Mouse (Mus musculus) macrophage (primary cell): Measurements from ENCODE around the gene Grpr. TPM values are rescaled to one million over a fixed set of nuclear protein-coding genes. Genes with fewer than 3 reads are reported as not detected.

Experiments used
- H3K27ac ChIP-seq: fragments of 350-480 bp; formaldehyde crosslinking; 2 replicates; pipeline ENCODE4 v1.9.0; 2021
- H3K36me3 ChIP-seq: fragments of 350-480 bp; formaldehyde crosslinking; 2 replicates; pipeline ENCODE4 v1.9.0; 2021; ENCODE audit errors: inconsistent target
- H3K4me3 ChIP-seq: fragments of 350-480 bp; formaldehyde crosslinking; 2 replicates; pipeline ENCODE4 v1.9.0; 2021; ENCODE audit errors: inconsistent target
- H3K79me2 ChIP-seq: fragments of 350-480 bp; formaldehyde crosslinking; 2 replicates; pipeline ENCODE4 v1.9.0; 2021; ENCODE audit errors: inconsistent target
- WGBS: methylation state at CpG from one replicate; pipeline ENCODE4 v1.1.7; 2026; ENCODE audit warnings: inconsistent platforms; ENCODE audit not compliant: missing documents; 5-methylcytosine and 5-hydroxymethylcytosine counted together
- polyA plus RNA-seq: library from polyadenylated mRNA; stranded (reverse); fragments of 250-400 nt; gene quantifications from 3 replicates; pipeline ENCODE4 v1.2.4, GENCODE M21; 2018; ENCODE audit warnings: inconsistent platforms
- total RNA-seq, 78 experiments: library from RNA; depleted of rRNA; stranded (reverse); fragments of 250-400 nt; gene quantifications; 1 replicate in 9 of 78; 2 replicates in 24 of 78; 3 replicates in 43 of 78; 4 replicates in 2 of 78; pipeline ENCODE4 v1.2.4; 2018; ENCODE audit warnings: inconsistent platforms in 56 of 78

Grpr gene
- total RNA-seq (2018; cell fraction: chromatin; rRNA removed) = not detected
- under 1 TPM in 3 of 26 experiments, not detected in 23; 0.06 to 0.07 (median 0.07) TPM for total RNA-seq (2018; cell fraction: cytosol; rRNA removed)
- not detected for total RNA-seq (2018; cell fraction: nucleus; rRNA removed)
- polyA plus RNA-seq = not detected in 3 replicates

DNA sequence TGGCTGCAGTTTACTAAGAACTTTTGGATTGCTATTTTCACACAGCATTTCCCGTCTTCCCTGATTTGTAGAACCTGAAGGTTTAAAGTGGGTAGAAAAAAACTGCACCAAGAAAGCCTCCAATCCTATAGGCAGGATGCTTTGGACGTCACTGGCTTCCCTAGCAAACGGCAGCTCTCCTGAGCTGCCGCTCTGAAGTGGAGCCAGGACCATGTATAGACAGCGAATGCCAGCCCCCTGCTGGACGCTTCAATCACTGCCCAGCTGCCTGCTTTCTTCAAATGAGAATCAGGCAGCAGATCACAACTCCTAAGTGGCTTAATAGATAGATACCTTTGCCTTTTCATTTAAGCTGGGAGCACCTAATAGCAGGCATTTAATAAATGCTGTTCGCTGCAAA is at the start of gene Grpr:
Gene Grpr, minus strand, starts transcription at position 12 of the 400 bp plus-strand sequence.
- Histone ChIP-seq H3K36me3 (no peaks in the 10 kb centered on the region), H3K79me2 (no peaks in the 10 kb centered on the region), H3K4me3 (no peak within 1 kb of the TSS), H3K27ac (no peak within 1 kb of the TSS)
- 32% methylated on average over 7 of the region's 7 CpGs for WGBS

DNA sequence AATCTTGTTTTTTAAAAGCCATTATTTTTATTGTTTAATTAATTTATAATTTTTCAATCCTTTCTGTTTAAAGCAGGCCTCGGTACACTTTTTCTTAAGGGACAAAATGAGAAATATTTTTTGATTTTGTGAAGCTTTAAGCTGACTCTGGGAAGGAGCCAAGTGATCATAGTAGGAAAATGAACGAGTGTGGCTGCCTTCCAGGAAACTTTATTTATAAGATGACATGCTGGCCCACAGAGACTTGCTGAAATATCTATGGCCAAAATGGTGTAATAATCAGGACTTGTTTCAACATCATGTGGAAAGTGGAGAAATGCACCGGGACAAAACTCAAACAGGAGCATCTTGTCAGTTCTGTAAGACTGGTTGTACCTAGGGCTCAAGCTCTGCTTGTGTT is 11.0 kb upstream of the Grpr start:
- Histone ChIP-seq H3K36me3 (no peaks in the 10 kb centered on the region), H3K4me3 (no peak overlapping the region), H3K27ac (no peak overlapping the region), H3K79me2 (no peaks in the 10 kb centered on the region)
- 58% methylated on average over 3 of the region's 3 CpGs for WGBS

DNA sequence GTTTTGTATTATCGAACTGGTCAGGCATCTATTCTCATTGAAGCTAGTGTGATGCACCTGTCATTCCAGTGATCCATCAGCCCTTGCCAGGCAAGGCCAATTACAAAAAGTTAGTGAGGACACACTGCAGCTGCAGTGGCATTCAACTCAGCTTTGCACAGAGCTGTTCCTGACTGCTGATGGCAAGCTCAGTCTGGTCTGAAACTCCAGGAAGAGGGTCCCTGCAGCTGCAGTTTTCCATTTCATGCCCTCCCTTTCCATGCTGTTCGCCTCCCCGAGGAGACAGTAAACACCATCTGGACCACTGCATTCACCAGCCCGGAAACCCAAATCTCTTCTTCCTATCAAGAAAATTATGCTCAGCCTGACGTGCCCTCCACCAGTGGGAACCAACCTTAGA is 2.4 kb downstream of the Grpr start:
- no peak overlapping the region for H3K27ac ChIP-seq
- H3K4me3 ChIP-seq = no peak overlapping the region
- 89% methylated on average over 5 of the region's 5 CpGs for WGBS
- H3K79me2 ChIP-seq = no peaks in the 10 kb centered on the region
- no peaks in the 10 kb centered on the region for H3K36me3 ChIP-seq

DNA sequence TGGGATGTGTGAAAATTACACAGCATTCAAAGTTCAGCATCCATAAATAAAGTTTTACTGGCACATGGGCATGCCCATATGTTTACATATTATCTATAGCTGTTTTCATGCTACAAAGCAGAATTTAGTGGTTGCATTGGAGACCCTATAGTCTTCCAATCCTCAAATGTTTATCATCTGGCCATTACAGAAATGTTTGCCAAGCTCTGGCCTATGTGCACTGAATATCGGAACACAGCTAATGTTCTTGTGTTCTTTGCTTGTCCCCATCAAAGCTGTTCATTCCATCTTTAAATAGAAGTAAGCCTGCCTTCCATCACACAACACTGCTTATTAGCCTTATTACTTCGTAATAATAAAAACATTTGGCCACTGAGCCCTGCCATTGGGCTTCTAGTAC is 16.6 kb downstream of the Grpr start:
- Histone ChIP-seq H3K79me2 (no peaks in the 10 kb centered on the region), H3K27ac (no peak overlapping the region), H3K36me3 (no peaks in the 10 kb centered on the region), H3K4me3 (no peak overlapping the region)
- 75% methylated on average over 2 of the region's 2 CpGs for WGBS

DNA sequence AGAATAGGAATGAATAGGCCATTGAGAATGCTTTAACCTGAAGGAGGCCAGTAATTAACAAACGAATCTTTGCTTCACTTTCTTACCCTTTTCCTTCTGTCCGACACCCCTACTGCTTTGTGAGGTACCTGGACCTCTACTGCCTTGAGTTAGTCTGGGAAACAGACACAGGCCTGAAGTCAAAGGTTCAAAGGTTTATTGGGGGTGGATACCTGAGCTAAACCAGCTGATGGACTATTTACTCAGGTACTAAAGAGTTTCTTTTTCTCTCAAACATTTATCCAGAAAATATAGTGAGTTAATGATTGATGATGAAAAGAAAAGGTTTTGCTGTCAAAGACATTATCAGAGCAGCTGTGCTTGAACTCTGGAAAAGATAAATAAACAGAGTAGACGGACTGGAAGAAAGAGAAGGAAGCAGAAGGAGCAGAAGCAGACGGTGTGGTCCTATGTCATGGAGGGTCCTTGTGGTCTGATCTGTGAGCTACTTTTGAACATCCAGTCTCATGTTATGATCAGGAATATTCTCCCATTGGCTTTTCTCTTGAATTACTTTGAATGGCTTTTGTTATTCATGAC is 30.4 kb downstream of the Grpr start:
- Histone ChIP-seq H3K27ac (no peak overlapping the region), H3K36me3 (no peaks in the 10 kb centered on the region), H3K4me3 (no peak overlapping the region), H3K79me2 (no peaks in the 10 kb centered on the region)
- 87% methylated on average over 4 of the region's 4 CpGs for WGBS

DNA sequence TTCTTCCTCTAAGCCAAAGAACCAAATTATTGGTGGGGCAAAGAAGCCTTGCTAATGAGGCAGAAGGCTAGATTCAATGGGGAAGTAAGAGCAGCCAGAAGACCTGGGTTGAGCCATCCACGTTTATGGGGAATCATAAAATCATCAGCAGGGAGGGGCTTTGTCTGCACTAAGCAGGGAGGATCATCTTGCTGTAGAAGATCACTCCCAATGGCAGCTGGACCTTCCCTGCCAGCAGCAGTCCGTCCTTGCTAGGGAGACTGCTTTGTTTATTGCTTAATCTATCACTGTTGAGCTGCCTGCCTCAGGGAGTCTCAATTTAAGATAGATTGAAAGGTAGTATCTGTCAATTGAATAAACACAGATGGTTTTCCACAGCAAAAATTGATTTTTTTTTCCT is 37.7 kb downstream of the Grpr start:
- H3K4me3 ChIP-seq = no peak overlapping the region
- H3K27ac ChIP-seq = no peak overlapping the region
- no peaks in the 10 kb centered on the region for H3K36me3 ChIP-seq
- no peaks in the 10 kb centered on the region for H3K79me2 ChIP-seq
- WGBS = 48% methylated on average over 2 of the region's 2 CpGs

DNA sequence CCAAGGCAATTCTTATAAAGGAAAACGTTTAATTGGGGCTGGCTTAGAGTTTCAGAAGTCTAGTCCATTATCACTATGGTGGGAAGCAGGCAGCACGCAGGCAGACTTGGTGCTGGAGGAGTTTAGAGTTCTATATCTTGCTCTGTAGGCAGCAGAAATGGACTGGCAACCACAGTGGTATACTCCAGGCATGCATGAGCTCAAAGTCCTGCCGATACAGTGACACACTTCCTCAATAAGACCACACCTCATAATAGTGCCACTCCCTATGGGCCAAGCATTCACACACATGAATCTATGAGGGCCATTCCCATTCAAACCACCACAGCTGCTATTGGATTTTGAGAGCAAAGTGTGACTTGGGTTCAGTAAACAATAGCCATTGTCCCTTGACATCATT is 47.4 kb downstream of the Grpr start:
- H3K4me3 ChIP-seq = no peak overlapping the region
- WGBS = 82% methylated on average over 3 of the region's 3 CpGs

More for the DNA sequence above, 47.4 kb downstream of the Grpr start:
- Histone ChIP-seq H3K27ac (no peak overlapping the region), H3K79me2 (no peaks in the 10 kb centered on the region), H3K36me3 (no peaks in the 10 kb centered on the region)

Other genes with a start within 250 kb of the Grpr start
- not detected in 3 replicates for gene Rnf138rt1, start 211.7 kb upstream of the Grpr start, polyA plus RNA-seq